Mouse (Mus musculus): ENCODE measurements around the gene Ccdc153.

Gene Ccdc153

DNA sequence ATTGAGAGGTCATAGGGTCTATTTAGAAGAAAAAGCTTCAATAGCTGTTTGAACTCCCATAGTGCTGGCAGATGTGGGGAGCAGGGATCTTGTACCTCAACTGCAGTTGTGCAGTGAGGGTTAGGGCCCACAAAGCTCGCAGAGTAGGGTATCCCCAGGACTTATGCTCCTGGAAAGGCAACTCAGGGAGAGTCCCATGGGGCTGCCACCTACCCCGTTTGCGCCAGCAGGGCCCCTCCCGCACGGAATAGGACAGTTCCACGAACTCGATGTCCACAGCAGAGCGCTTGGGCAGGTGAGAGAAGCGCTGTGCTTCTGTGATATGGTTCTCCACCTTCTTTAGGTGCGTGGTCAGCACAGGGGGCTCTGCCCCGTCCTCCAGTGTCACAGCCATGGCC lies 46.5 kb downstream of the Ccdc153 start:
- no peak for DNase-seq (ENCODE audit: low read depth, low spot score)

DNA sequence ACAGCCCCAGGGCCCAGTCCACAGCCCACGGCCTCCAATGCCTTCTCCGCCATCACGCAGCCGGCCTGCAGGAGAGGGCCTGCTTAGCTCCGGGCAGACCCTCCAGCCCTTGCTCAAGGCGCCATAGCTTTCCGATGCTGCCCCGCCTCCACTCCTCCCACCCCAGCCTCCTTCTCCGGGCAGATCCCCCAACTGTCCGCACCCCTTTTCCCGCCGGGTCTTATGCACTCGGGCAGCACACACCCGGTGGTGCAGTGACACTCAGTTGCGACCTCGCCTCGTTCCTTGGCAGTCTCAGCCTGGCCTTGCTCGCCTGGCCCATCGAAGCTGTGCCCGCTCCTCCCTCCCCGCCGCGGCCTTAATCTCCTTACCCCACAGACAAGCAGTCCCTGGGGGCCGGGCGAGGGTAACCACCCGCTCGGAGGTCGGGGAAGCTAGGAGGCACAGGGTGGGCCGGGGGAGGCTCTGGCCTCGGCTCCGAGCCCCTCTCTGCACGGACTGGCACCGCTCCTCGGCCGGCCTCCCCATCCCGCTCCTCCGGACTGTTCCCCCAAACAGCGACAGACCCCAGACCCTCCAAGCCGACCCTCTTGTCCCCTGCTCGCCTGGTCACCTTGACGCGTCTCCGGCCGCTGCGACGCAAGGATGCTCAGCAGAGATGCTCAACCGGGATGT lies 47.1 kb downstream of the Ccdc153 start:
- no peak for DNase-seq (ENCODE audit: low read depth, low spot score)

DNA sequence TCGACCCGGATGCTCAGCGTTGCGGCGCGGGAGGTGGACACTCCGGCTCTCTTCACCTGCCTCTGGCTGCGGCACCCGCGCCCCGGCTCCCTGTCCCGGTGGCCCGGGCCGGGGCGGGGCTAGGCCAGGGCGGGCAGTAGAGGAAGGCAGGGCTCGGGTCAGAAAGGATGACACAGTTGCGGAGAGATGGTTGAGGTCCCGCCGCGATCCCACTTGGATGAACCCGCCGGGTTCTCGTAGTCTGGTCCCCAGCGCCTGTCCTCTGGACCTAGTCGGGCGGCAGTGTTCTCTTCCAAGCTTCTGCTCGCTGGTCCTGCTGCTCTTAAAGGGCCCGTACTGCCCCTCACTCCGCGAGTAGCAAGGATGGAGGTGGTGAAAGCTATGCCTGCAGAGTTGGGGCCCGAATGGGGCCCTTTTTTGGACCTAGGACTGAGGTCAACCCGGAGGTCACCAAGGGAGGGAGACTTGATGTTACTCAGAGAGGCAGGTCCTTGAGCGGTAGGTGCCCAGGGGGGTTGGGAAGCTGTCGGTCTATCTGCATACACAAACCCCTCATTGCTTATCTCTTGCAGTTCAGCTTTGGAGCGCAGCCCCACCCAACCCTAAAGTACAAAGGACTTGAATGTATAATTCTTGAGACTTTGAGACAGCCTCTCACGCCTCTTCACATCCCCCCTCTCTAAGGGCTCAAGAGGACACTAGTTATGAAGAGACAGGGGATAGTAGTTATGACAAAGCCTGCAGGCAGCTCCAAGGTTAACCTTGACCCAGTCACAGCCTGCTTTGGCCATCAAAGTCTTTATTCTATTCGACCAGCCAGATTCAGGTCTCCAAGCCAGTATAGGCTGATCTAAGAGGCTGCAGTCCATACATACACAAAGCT lies 47.8 kb downstream of the Ccdc153 start, which contains the start of gene Abcg4:
Abcg4 (minus strand) TSS at position 540 of the 883 bp plus-strand sequence.
- DNase-seq (ENCODE audit: low read depth, low spot score) = no peak

DNA sequence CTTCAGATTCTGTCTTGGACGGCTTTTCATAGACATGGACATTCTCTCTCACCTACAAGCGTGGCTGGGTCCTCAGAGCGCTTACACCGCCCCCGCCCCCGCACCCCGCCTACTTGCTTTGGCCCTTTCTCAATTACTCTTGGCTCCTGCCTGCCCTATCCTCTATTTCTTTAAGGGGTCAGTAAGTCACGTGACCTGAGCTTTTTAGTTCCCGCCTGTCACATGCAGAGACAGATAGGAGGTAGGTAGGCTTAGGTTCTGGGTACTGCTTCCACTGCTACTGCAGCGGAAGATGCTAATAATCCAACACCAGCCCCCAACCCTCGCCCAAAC lies 48.4 kb downstream of the Ccdc153 start:
- DNase-seq (ENCODE audit: low read depth, low spot score) = no peak

DNA sequence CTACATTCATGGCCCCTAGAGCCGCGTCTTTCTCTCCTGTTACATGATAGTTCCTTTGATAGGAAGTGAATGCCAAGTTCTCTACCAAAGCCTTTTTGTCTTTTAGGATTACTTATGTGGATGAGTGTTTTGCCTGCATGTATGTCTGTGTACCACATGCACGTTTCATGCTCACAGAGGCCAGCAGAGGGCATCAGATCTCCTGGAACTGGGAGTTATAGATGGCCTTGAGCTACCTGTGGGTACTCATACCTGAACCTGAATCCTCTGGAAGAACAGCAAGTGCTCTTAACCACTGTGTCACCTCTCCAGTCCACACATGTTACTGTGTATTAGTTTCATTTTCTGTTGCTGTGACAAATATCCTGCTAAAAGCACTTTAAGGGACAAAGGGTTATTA lies 52.0 kb downstream of the Ccdc153 start:
- DNase-seq (ENCODE audit: low read depth, low spot score) = no peak
